Mouse (Mus musculus): ENCODE results near the gene Erbb4. TPM values are rescaled to one million over a fixed set of nuclear protein-coding genes. Genes with fewer than 3 reads are reported as not detected.
"Not testable (repeated sequence)": the region's sequence is repeated elsewhere in the genome, so short reads cannot be mapped to it uniquely, and the experiment has no call there.

Gene Erbb4
- total RNA-seq, 2 experiments from 2014 or later: 13.7 to 13.9 TPM

DNA sequence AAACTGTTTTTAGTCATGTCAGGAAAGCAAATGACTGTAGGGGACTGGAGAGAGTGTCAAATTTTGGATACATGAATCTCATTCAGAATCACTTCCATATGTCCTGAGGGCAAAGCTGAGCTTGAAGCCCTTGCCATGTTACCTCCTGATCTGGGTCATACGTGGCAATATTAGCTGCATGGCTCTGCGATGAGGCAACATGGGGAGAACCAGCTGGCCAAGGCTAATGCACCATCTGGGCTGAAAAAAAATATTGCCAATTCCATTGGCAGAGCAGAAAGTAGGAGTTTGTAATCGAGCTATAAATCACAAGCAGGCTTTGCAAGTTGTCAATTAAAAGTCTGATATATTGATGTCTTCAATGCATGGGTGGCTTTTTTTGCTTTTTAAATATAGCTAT lies 221.0 kb downstream of the Erbb4 start:
- DNase-seq: no peak
- intact Hi-C loops (cut with DNase I): no loop called here

DNA sequence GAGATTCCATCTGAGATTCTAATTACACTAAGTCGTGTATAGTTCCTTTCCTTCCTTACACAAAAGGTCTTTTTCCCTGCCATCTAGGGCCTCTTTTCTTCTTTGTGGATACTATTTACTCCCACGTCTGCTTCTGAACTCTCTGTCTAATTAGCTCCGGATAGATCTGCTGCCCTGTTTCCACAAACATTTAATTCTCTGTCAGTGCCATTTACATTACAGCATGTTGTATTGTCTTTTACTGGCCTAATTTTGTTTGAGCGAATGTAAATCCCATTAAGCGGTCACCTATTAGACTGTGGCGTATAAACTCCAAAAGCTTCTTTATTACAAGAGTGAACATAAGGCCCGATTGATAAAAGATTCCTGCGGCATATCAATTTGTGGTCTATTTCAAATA lies 232.9 kb downstream of the Erbb4 start:
- intact Hi-C loops (cut with DNase I): no loop called here
- DNase-seq: no peak

GRCm38 (mm10) chr1:68873635-68874020 lies 234.2 kb downstream of the Erbb4 start:
- no peak for DNase-seq
- intact Hi-C loops (cut with DNase I): no loop called here

DNA sequence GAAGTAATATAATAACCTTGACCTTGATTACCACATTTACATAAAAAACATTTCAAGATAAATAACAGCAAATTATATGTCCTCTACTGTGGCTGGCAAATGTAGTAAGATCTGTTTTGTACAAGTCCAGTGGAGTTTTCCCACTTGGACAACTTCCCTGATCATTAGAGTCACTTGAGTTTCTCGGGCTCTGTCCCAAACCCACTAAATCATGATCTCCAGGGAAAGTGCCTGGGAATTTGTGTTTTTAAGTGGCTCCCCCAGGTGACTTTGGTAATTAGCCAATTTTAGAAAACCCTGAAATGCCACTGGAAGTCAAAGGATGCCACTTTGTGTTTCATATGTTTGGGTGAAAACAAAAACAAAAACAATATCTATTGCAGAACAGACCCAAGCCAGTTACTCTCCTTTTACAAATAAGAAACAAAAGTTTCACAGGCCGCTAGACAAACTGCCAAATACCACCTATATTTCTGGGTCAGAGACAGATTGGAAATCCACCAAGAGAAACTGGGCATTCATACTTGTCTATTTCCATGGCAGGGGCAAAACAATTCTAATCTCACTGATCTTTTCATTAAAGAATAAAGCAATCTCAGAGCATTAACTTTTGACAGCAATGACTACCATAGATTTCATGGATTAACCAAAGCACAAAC lies 234.8 kb downstream of the Erbb4 start:
- intact Hi-C loops (cut with DNase I): no loop called here
- DNase-seq: no peak

DNA sequence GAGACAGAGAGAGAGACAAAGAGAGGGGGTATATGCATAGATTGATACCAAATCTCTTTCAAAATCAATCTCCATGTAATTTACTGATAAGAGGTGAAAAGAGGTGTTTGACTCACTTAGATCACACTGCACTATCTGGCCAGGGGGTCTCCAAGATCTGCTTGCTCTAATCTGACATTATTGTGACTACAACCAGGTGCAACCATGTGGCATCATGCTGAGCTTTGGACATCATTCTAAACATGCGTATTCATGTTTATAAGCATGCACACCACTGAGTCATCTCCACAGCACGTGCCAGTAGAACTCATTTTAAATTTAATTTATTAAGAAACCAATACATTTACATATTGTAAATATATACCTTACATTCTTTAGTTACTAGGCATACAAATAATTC lies 247.5 kb downstream of the Erbb4 start:
- intact Hi-C loops (cut with DNase I): no loop called here
- no peak for DNase-seq

GRCm38 (mm10) chr1:68859480-68859879 lies 248.4 kb downstream of the Erbb4 start:
- no peak for DNase-seq
- intact Hi-C loops (cut with DNase I): no loop called here

GRCm38 (mm10) chr1:68839352-68839751 lies 268.5 kb downstream of the Erbb4 start:
- intact Hi-C loops (cut with DNase I): no loop called here
- no peak for DNase-seq

DNA sequence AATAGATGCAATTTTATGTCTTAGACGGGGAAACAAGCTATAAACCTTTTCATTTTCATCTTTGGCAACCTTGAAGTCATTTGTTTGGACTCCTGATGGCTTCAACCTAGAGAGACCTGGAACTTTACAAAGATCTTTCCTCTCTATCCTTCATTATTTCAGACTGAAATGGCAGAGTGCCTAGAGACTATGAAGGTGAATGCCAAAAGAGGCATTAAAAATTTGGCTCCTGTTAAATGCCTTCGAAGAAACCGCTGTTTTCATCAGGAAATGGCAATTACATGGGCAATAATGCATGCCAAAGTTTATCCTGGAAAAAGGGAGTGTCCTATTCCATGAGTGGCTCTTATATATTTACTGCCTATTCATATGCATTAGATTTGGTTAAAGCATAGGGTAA lies 273.2 kb downstream of the Erbb4 start:
- no peak for DNase-seq
- intact Hi-C loops (cut with DNase I): no loop called here

- intact Hi-C loops (cut with DNase I): no loop called here
- no peak for DNase-seq
Measured at GRCm38 (mm10) chr1:68832101-68832500, 275.8 kb downstream of the Erbb4 start.

DNA sequence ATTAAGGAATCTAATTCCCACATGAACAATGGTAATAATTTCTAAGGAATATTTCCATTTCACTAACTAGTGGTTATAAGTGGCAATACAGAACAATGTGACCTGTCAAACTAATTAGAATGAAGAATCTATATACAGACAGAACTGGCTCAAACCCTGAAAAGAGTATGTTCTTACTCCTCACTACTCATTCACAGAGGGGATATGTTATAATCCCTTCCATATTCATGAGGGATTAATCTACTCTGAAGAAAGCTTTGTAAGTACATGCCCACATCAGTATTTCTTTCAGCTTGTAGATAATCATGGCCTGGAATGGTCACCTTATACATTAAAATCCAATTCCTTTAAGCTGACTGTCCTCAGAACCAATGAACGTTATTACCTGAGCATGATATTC lies 276.3 kb downstream of the Erbb4 start:
- intact Hi-C loops (cut with DNase I): no loop called here
- no peak for DNase-seq

DNA sequence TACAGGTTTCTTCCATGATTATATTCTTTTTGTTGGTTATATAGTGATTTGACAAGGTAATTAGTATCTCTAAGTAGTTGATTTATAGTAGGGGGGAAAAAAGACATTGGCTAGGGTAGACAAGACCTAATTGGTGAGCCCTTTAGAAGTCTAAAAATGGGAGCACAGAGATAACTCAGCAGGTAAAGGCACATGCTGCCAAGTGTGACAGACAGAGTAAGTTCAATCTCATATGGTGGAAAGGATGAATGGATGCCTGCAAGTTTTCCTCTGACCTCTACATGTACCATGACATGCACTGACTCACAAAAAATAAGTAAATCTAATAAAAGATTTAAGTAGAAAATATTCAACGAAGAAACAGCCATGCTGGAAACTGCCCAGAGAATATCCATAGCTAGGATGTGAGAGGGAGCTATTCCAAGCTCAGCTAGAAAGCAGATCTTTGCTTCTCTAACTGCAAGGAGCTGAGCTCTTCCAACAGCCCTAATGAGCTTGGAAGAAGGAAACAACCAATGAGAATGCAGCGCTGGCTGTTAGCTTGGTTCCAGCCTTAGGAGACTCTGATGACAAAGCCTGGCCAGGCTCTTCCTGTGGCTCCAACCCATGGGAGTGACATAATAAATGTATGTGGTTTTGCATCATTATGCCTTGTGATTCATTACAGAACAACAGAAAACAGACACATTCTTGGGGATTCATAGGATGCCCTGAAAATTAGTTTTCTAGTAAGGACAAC lies 277.2 kb downstream of the Erbb4 start:
- intact Hi-C loops (cut with DNase I): no loop called here
- DNase-seq: no peak

- intact Hi-C loops (cut with DNase I): no loop called here
- DNase-seq: no peak
Measured at GRCm38 (mm10) chr1:68823116-68823644, 284.7 kb downstream of the Erbb4 start.

- intact Hi-C loops (cut with DNase I): no loop called here
- no peak for DNase-seq
Measured at GRCm38 (mm10) chr1:68806711-68807110, 301.1 kb downstream of the Erbb4 start.

DNA sequence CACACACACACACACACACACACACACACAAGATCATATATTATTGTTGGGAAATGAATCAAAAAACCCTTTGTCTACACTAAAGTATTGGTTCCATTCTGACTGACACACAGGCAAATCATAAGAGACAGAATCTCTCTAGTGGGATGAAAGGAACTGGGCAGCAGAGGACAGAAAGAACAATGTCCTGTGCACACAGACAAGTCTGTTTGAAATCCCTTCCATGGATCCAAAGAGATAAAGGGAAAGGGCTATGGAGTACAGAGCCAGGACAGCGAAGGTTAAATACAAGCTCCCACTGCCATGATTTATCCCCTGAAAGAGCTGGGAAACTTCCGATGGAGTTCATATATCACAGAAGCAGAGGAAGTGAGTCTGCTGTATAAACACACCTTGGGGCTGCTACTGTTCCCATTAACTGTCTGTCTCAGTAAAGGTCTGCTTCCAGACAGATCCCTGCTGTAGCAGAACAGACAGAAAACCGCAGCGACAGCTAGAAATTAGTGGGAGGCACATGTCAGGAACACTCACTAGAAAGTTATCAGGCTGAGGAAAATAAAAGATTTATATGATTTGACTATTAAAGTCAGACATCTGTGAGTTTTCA lies 320.3 kb downstream of the Erbb4 start:
- intact Hi-C loops (cut with DNase I): no loop called here
- no peak for DNase-seq

DNA sequence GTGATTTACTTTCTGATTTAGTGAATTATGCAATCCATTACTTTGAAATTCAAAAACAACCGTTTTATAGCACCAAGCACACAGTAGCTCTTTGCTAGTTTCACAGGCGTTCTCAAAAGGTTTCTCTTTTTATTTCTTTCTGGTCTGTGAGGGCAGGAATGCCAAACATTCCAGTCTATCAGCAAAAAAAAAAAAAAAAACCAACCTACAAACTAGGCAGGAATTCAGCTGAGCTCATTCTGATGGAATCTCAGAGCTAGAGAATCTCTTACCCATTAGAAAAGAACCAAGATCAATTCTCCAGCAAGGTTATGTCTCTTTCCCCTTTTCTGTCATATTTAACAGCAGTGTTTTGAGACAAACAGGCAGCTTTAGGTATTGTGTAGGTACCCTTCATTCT lies 327.2 kb downstream of the Erbb4 start:
- no peak for DNase-seq
- intact Hi-C loops (cut with DNase I): no loop called here

- no peak for DNase-seq
Measured at GRCm38 (mm10) chr1:68780032-68780431, 327.8 kb downstream of the Erbb4 start.

DNA sequence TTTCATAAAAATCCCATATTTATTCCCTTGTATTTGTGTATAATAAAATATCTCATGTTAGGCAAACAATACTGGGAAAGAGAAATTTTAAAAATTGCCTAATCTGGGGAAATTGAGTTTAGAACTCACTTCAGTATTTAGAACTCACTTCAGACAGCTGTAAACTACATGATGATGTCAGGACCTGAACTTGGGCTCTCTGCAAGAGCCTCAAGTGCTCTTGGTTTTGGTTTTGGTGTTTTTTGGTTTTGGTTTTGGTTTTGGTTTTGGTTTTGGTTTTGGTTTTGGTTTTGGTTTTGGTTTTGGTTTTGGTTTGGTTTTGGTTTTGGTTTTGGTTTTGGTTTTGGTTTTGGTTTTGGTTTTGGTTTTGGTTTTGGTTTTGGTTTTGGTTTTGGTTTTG lies 341.8 kb downstream of the Erbb4 start:
- DNase-seq; intact Hi-C loops (cut with DNase I): not testable (repeated sequence)

More at GRCm38 (mm10) chr1:68780032-68780431, 327.8 kb downstream of the Erbb4 start:
- intact Hi-C loops (cut with DNase I): no loop called here

DNA sequence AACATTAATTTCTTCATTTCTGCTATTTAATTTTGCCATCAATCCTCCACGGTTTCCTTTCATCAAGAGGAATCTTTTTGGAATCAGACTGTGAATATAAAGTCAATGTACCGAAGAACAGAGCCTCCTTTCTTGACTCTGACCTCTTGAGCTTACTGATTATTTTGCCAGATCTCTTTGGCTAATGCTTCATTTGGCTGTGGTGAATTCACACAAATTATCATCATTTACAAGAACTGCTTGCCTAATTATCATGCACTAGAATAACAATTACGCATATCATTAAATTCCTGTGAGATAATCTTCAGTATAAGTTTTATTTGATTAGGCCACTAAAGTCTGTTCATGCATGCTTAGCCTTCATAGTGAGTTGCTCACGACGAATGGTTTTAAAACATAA lies 345.4 kb downstream of the Erbb4 start:
- intact Hi-C loops (cut with DNase I): no loop called here
- DNase-seq: no peak

DNA sequence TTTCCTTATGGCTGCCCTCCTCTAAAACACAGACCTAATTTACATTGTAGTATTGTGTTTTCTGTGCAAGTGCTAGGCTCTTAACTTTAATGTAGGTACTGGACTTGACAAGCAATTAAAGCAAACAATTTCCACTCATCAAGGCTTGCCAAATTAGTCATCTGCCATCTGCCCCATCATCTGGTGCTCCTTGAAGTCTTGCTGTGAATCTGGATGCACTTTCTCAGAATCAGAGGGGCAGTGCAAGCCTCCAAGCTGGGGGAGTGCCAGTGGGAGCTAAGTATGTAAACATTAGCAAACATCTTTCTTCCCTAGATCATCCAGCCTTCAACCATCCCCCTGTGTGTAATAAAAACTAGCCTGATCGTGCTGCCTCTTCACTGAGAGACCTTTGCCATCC lies 358.9 kb downstream of the Erbb4 start:
- intact Hi-C loops (cut with DNase I): no loop called here
- DNase-seq: no peak

GRCm38 (mm10) chr1:68681478-68681877 lies 426.4 kb downstream of the Erbb4 start:
- intact Hi-C loops (cut with DNase I): no loop called here
- DNase-seq: no peak

DNA sequence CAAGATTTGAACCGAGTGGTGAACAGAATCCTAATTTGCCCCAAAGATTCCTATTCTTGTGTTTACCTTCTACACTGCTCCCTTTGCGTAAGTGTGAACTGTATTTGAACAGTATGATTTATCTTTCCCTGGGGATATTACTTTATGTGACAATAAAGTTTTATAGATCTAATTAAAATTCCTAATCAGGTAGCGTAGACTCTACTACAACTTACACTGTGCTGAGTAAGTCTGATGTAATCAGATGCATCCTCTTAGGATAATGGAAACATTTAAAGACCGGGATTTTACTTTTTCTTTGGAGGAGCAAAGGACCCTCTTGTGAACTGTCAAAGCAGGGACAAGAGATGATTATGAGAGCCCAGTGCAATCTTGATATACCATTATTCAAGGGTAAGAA lies 433.2 kb downstream of the Erbb4 start:
- intact Hi-C loops (cut with DNase I): no loop called here

More for the DNA sequence above, 433.2 kb downstream of the Erbb4 start:
- DNase-seq: no peak

Data from heart, postnatal 36 days (tissue).